Mouse (Mus musculus): Measurements from ENCODE around the gene Pknox2. TPM values are rescaled to one million over a fixed set of nuclear protein-coding genes. Genes with fewer than 3 reads are reported as not detected.

The Pknox2 gene
- polyA plus RNA-seq, 1 experiment, result 8.5 TPM

- TF ChIP-seq MYOG (IDR thresholded peaks at IDR 0.05; ENCODE audit: control insufficient read depth, extremely low read depth, insufficient read length) (no peak), MAX (IDR thresholded peaks at IDR 0.05) (no peak), CEBPB (IDR thresholded peaks at IDR 0.05; ENCODE audit: low read depth) (no peak), CTCF (IDR thresholded peaks at IDR 0.05; ENCODE audit: control insufficient read depth, insufficient read depth, insufficient read length) (no peak), FOSL1 (IDR thresholded peaks at IDR 0.05; ENCODE audit: insufficient read depth, low read length, poor library complexity, severe bottlenecking) (no peak), MYOD1 (IDR thresholded peaks at IDR 0.05; ENCODE audit: control insufficient read depth, insufficient read length, low read depth) (no peak), USF1 (IDR thresholded peaks at IDR 0.05; ENCODE audit: low read depth) (no peak)
Measured at GRCm38 (mm10) chr9:37027825-37028575, 119.2 kb downstream of the Pknox2 start.

GRCm38 (mm10) chr9:37025913-37026312 lies 121.3 kb downstream of the Pknox2 start:
- Histone ChIP-seq H3K27me3 (ENCODE audit: control insufficient read depth, insufficient read depth, insufficient read length) (no peaks in the 10 kb centered on the region), H3ac (ENCODE audit: control insufficient read depth, insufficient read length, low read depth) (no peak overlapping the region), H3K36me3 (ENCODE audit: control insufficient read depth, insufficient read depth) (no peaks in the 10 kb centered on the region), H3K79me2 (ENCODE audit: control insufficient read depth, insufficient read depth) (no peaks in the 10 kb centered on the region), H3K4me3 (ENCODE audit: insufficient read depth, poor library complexity, severe bottlenecking) (no peak overlapping the region), H3K79me3 (ENCODE audit: low read depth) (no peaks in the 10 kb centered on the region)
- no peak for TF ChIP-seq USF1 (IDR thresholded peaks at IDR 0.05; ENCODE audit: low read depth)
- TF ChIP-seq FOSL1 (IDR thresholded peaks at IDR 0.05; ENCODE audit: insufficient read depth, low read length, poor library complexity, severe bottlenecking), result no peak
- TF ChIP-seq MYOD1 (IDR thresholded peaks at IDR 0.05; ENCODE audit: control insufficient read depth, insufficient read length, low read depth), result no peak
- no peak for TF ChIP-seq MYOG (IDR thresholded peaks at IDR 0.05; ENCODE audit: control insufficient read depth, extremely low read depth, insufficient read length)
- no peak for TF ChIP-seq MAX (IDR thresholded peaks at IDR 0.05)
- no peak for TF ChIP-seq CEBPB (IDR thresholded peaks at IDR 0.05; ENCODE audit: low read depth)
- no peak for TF ChIP-seq CTCF (IDR thresholded peaks at IDR 0.05; ENCODE audit: control insufficient read depth, insufficient read depth, insufficient read length)

More at GRCm38 (mm10) chr9:37027825-37028575, 119.2 kb downstream of the Pknox2 start:
- no peak overlapping the region for H3K4me3 ChIP-seq (ENCODE audit: insufficient read depth, poor library complexity, severe bottlenecking)
- no peaks in the 10 kb centered on the region for H3K36me3 ChIP-seq (ENCODE audit: control insufficient read depth, insufficient read depth)
- no peak overlapping the region for H3ac ChIP-seq (ENCODE audit: control insufficient read depth, insufficient read length, low read depth)
- no peaks in the 10 kb centered on the region for H3K79me2 ChIP-seq (ENCODE audit: control insufficient read depth, insufficient read depth)
- H3K79me3 ChIP-seq (ENCODE audit: low read depth), result no peaks in the 10 kb centered on the region
- no peaks in the 10 kb centered on the region for H3K27me3 ChIP-seq (ENCODE audit: control insufficient read depth, insufficient read depth, insufficient read length)

GRCm38 (mm10) chr9:37021586-37022230 lies 125.5 kb downstream of the Pknox2 start:
- Histone ChIP-seq H3K27me3 (ENCODE audit: control insufficient read depth, insufficient read depth, insufficient read length) (no peaks in the 10 kb centered on the region), H3K36me3 (ENCODE audit: control insufficient read depth, insufficient read depth) (no peaks in the 10 kb centered on the region)
- TF ChIP-seq CTCF (IDR thresholded peaks at IDR 0.05; ENCODE audit: control insufficient read depth, insufficient read depth, insufficient read length) (no peak), MYOG (IDR thresholded peaks at IDR 0.05; ENCODE audit: control insufficient read depth, extremely low read depth, insufficient read length) (no peak), MAX (IDR thresholded peaks at IDR 0.05) (no peak), FOSL1 (IDR thresholded peaks at IDR 0.05; ENCODE audit: insufficient read depth, low read length, poor library complexity, severe bottlenecking) (no peak), MYOD1 (IDR thresholded peaks at IDR 0.05; ENCODE audit: control insufficient read depth, insufficient read length, low read depth) (no peak), CEBPB (IDR thresholded peaks at IDR 0.05; ENCODE audit: low read depth) (no peak), USF1 (IDR thresholded peaks at IDR 0.05; ENCODE audit: low read depth) (no peak)

DNA sequence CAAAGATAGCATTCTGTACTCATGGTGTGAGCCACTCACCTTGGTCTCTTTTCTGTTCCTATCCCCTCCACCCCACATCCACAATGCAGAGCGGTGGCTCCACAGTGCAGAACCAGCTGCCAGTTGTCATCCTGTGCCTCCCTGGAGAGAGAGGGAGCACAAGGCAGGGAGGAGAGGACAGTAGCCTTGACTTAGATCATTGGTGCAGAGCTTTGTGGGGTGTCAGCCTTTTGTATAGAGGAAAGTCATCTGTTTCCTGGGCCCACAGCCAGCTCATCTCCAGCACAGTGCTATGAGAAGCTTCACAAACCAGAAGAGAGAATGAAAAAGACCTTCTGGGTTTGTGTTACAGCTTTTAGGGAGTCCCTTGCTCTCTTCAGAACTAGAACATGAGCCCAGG lies 129.1 kb downstream of the Pknox2 start:
- H3ac ChIP-seq (ENCODE audit: control insufficient read depth, insufficient read length, low read depth), result no peak overlapping the region
- H3K79me2 ChIP-seq (ENCODE audit: control insufficient read depth, insufficient read depth), result no peaks in the 10 kb centered on the region
- no peaks in the 10 kb centered on the region for H3K27me3 ChIP-seq (ENCODE audit: control insufficient read depth, insufficient read depth, insufficient read length)
- TF ChIP-seq USF1 (IDR thresholded peaks at IDR 0.05; ENCODE audit: low read depth), result no peak
- no peak for TF ChIP-seq CEBPB (IDR thresholded peaks at IDR 0.05; ENCODE audit: low read depth)
- no peak for TF ChIP-seq CTCF (IDR thresholded peaks at IDR 0.05; ENCODE audit: control insufficient read depth, insufficient read depth, insufficient read length)
- TF ChIP-seq FOSL1 (IDR thresholded peaks at IDR 0.05; ENCODE audit: insufficient read depth, low read length, poor library complexity, severe bottlenecking), result no peak
- TF ChIP-seq MYOG (IDR thresholded peaks at IDR 0.05; ENCODE audit: control insufficient read depth, extremely low read depth, insufficient read length), result no peak
- TF ChIP-seq MYOD1 (IDR thresholded peaks at IDR 0.05; ENCODE audit: control insufficient read depth, insufficient read length, low read depth), result no peak
- TF ChIP-seq MAX (IDR thresholded peaks at IDR 0.05), result no peak
- H3K36me3 ChIP-seq (ENCODE audit: control insufficient read depth, insufficient read depth), result no peaks in the 10 kb centered on the region
- H3K4me3 ChIP-seq (ENCODE audit: insufficient read depth, poor library complexity, severe bottlenecking), result no peak overlapping the region
- no peaks in the 10 kb centered on the region for H3K79me3 ChIP-seq (ENCODE audit: low read depth)

More at GRCm38 (mm10) chr9:37021586-37022230, 125.5 kb downstream of the Pknox2 start:
- no peaks in the 10 kb centered on the region for H3K79me3 ChIP-seq (ENCODE audit: low read depth)
- no peak overlapping the region for H3K4me3 ChIP-seq (ENCODE audit: insufficient read depth, poor library complexity, severe bottlenecking)
- no peak overlapping the region for H3ac ChIP-seq (ENCODE audit: control insufficient read depth, insufficient read length, low read depth)
- H3K79me2 ChIP-seq (ENCODE audit: control insufficient read depth, insufficient read depth), result no peaks in the 10 kb centered on the region

GRCm38 (mm10) chr9:37017169-37017568 lies 130.0 kb downstream of the Pknox2 start:
- no peaks in the 10 kb centered on the region for H3K36me3 ChIP-seq (ENCODE audit: control insufficient read depth, insufficient read depth)
- H3K27me3 ChIP-seq (ENCODE audit: control insufficient read depth, insufficient read depth, insufficient read length), result no peaks in the 10 kb centered on the region
- H3K4me3 ChIP-seq (ENCODE audit: insufficient read depth, poor library complexity, severe bottlenecking), result no peak overlapping the region
- no peaks in the 10 kb centered on the region for H3K79me3 ChIP-seq (ENCODE audit: low read depth)
- no peaks in the 10 kb centered on the region for H3K79me2 ChIP-seq (ENCODE audit: control insufficient read depth, insufficient read depth)
- TF ChIP-seq USF1 (IDR thresholded peaks at IDR 0.05; ENCODE audit: low read depth), result no peak
- TF ChIP-seq MYOD1 (IDR thresholded peaks at IDR 0.05; ENCODE audit: control insufficient read depth, insufficient read length, low read depth), result no peak
- TF ChIP-seq MAX (IDR thresholded peaks at IDR 0.05), result no peak
- TF ChIP-seq MYOG (IDR thresholded peaks at IDR 0.05; ENCODE audit: control insufficient read depth, extremely low read depth, insufficient read length), result no peak
- no peak for TF ChIP-seq CEBPB (IDR thresholded peaks at IDR 0.05; ENCODE audit: low read depth)
- TF ChIP-seq FOSL1 (IDR thresholded peaks at IDR 0.05; ENCODE audit: insufficient read depth, low read length, poor library complexity, severe bottlenecking), result no peak
- no peak for TF ChIP-seq CTCF (IDR thresholded peaks at IDR 0.05; ENCODE audit: control insufficient read depth, insufficient read depth, insufficient read length)
- H3ac ChIP-seq (ENCODE audit: control insufficient read depth, insufficient read length, low read depth), result no peak overlapping the region

Measured in C2C12 (cell line).